Mouse (Mus musculus) embryonic fibroblast, embryonic 13.5 days (primary cell): Measurements from ENCODE around the gene Nectin1.

Experiments
- CTCF ChIP-seq: IDR thresholded peaks from 2 replicates; pipeline ENCODE4 v1.5.1; 2011; ENCODE audit warnings: mild to moderate bottlenecking, control low read depth, low read length, moderate library complexity, borderline replicate concordance; ENCODE audit not compliant: insufficient read depth
- POLR2A ChIP-seq: IDR thresholded peaks from 2 replicates; pipeline ENCODE4 v1.6.1; 2011; ENCODE audit warnings: low read depth, mild to moderate bottlenecking, control low read depth, low read length, moderate library complexity

DNA sequence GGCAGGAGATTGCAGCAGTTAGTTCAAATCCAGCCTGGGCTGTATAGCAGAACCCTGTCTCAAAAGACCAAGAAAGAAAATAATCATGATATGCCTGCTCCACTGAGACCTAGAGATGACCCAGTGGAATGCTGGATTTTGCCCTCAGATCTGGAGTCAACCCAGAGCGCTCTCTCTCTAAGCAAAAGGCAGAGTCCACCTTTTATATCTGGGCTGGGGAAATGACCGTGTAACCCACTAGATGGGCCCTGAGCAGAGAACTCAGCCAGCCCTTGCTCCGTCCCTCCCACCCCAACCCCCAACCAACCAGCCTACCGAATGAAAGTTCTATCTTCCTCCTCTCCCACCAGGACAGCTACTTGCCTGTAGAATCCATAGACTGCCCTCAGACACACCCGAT is 81.4 kb downstream of the Nectin1 start:
- TF ChIP-seq CTCF (no peak), POLR2A (no peak)
